Mouse (Mus musculus): Measurements from ENCODE around the gene Serpinc1. TPM values are rescaled to one million over a fixed set of nuclear protein-coding genes. Genes with fewer than 3 reads are reported as not detected.
"Not testable (repeated sequence)": the region's sequence is repeated elsewhere in the genome, so short reads cannot be mapped to it uniquely, and the experiment has no call there.

The Serpinc1 gene
- total RNA-seq (2021) = 1 to 10 TPM in 1 of 2 experiments, under 1 TPM in 1; 0.36 to 1.8 TPM
- long read RNA-seq, experiment 1, partial matches to known transcripts = 1 of 2 reads
- long read RNA-seq, experiment 1, other reads (novel, unspliced or antisense) = 1 of 2 reads
- long read RNA-seq, experiment 2, partial matches to known transcripts = 5 of 6 reads
- long read RNA-seq, experiment 2, other reads (novel, unspliced or antisense) = 1 of 6 reads

DNA sequence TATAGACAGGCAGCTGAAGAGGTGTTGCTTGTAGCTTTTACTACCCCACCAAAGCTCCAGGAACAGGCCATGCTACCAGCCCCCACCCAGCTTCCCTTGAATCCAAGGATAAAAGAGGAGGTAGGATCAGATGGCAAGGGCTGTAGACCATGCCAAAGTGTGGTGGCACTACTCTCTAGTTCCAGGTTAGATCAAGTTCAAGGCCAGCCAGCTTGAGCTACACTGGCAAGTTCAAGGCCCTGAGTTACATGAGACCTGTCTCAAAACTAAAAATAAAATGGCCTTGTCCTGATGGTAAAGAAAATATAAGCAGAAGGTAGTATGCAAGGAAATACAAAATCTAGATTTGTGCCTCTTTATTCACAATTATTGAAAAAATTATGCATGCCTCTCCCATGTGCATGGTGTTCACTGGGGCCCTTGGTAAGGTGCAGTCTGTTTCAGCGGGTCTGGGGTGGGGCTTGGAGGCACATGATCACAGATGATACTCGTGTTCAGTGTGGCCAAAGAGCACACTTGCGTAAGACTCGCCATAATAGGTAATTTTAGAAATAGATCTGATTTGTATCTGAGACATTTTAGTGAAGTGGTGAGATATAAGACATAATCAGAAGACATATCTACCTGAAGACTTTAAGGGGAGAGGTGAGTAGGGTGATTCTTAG, at the start of gene Serpinc1:
Serpinc1 (plus strand) TSS at position 515 of the 665 bp plus-strand sequence.
- DNase-seq = peak in 1 of 2 experiments; percentile 4

DNA sequence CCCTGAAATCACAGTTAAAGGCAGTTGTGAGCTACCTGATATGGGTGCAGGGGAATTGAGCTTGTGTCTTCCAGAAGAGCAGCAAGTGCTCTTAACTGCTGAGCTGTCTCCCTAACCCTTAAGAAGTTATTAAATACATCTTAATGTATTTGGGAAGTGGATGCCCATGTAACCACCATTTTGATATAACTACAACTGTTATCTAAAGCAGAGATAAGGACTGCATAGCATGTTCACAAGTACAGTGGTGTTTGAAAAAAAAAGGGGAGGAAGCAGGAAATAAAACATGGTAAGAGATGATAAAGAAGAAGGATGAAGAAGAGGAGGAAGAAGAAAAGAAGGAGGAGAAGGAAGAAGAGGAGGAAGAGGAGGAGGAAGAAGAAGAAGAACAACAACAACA, 47.1 kb upstream of the Serpinc1 start:
- DNase-seq = no peak

DNA sequence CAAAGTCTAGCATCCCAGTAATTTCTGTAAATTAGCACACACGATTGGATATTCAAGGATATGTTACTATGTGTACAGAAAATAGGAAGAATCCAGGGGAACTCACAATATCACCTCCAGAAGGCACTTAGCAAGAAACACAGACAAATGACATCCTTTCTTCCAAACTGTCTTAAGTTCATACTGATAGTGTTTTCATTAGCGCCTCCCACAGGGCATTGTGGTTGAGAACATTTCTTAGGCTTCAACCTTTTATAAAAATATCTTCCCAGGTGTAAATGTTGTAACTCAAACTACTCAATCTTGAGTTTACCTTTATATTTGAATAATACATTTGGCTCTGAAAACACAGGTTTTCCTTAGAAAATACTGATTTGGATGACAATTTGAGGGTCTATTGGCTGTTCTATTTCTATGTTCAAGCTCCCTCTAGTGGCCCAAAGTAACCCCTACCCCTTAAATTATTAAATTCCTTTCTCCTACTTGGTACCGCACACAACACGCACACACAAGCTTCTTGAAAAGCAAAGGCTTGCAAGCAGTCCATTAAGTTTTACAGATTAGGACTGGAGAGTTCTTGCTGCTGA, 44.4 kb upstream of the Serpinc1 start:
- peak in 1 of 2 experiments; percentile 19 for DNase-seq

DNA sequence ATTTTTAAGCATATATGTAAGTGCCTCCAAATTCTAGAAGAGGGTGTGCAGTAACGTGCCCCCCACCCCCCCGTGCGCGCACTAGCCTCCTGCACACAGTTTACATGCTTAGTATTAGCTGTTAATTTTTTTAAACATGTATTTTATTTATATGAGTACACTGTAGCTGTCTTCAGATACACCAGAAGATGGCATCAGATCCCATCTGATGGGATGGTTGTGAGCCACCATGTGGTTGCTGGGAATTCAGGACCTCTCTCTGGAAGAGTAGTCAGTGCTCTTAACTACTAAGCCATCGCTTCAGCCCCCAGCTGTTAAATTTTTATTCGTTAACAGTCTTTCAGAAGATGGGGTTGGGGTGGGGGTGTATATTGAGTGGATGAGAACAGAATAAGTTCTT, 42.8 kb upstream of the Serpinc1 start:
- DNase-seq = no peak

DNA sequence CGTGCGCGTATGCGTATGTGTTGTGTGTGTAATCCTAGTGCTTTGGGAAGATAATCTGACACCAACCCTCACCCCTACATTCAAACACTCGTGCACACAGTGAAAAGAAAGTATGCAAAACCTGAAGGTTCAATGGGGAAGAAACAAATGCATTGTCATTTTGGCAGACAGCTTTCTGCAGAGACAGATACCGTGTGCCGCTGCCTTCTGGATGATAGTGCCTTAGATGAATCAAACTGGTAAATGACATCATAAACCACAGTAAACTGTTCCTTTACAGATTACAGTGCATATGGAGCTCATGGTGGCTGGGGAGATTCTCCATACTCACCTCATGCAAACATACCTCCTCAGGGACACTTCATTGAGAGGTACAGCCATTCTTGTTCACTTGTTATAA, 15.2 kb upstream of the Serpinc1 start:
- no peak for DNase-seq

DNA sequence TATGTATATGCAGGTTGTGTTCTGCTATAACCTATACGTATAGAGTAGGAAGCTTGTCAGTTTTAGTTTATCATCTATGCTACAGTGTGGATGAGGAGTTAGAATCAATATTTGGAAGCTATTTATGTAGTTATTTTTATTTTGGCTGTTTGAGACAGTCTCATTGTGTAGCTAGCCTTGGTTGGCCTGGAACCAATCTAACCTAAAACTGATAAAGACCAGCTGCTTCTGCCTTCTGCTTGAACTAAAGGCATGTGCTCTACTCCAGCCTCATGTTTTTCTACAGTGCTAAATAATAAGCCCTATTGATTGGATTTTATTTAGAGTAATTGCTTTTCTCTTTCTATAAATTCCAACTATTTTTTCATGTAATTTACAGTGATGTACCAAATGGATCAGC, 11.1 kb upstream of the Serpinc1 start:
- no peak for DNase-seq

DNA sequence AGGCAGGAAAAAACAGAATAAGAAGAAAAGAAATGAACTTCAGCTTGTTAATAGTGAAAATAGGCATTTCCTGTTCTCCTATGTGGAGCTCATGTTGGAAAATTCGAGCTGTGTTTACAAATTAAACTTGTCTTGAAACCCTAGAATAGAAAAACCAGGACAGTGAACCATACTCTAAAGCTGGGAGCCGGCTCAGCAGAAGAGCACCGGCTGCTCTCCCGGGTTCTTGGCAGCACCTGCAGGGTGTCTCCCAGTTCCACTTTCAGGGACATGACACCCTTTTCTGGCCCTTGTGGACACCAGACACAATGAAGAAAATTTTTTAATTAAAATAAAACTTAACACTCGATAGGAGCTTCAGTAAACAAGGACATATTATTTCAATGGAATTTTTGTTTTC, 9.7 kb upstream of the Serpinc1 start:
- DNase-seq = no peak

DNA sequence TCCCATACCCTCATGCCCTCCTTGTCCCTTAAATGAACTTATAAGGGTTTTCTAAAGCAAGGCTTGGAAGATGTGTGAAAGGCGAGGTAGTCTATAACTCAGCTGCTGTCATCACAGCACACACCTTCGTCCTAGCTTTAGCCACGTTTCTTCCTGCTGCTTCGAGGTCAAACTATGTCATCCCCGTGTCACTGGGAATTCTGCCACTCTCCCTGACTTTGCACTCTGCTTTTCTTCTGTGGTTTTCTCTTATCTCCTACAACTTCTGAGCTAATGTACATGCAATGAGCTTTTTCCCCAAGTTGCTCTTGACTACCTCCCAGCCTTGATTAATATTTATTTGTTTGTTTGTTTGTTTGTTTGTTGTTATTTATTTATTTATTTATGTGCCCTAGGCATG, 1.6 kb downstream of the Serpinc1 start:
- DNase-seq = no peak

DNA sequence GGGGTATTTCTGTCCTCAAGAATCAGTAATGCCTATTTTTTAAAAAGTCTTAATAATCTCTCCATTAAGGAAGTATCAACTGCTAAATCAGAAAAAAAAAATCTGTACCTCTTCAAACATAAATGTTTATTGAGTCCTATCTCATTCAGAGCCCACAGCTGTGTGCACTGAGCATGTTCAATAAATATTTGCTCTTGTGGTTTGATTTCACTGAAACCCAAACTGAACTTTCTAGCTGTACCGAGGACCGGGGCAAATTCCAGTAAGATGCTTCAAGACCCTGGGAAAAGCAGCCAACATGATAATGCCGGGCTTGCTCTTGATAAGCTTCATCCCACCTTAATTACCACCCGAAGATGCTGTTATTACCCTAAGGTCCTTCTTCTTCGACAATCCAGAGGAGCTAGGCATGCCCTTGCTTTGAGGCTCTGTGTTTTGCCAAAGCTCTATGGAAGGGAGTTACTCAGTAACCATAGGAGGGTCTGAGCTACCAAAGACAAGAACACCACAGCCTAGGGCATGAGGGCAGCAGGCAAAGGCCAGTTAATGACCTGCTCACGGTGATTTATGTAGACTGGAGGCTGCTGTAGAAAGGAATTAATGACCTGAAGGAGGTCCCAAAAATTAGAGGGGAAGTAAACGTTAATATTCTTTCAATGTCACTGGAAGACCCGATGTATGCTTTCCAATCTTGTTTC, 2.3 kb downstream of the Serpinc1 start:
- no peak for DNase-seq

DNA sequence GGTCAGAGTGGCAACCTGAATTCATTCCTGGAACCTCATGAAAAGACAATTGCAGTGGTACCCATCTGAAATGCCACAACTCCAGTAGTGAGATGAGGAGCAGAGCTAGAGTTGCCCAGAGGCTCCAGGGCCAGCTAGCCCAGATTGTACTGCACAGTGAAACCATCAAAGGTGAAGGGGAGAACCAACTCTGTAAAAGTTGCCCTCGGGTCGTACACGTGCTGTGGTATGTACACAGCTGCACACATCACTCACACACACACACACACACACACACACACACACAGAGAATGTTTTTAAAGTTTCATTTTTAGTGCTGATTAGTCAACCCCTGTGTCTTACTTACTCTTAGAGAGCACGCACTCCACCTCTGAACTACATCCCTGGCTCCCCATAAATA, 3.0 kb downstream of the Serpinc1 start:
- no peak for DNase-seq

DNA sequence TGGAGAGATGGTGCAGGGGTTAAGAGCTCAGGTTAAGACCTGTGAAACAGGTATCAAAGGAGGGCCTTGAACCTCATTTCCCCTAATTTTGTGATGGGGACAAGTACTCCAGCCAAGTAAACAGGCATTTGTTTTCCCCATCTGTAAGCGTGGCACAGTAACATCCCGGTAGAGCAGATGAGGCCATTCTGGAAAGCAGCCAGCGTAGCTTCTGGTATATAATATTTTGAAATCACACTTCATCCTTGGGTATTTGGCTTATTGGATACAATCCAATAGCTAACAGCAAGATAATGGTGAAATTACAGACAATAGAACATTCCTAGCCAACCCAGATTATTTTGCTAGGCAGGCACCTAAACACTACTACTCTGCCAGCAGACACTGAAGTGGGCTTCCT, 4.5 kb downstream of the Serpinc1 start:
- no peak for DNase-seq

DNA sequence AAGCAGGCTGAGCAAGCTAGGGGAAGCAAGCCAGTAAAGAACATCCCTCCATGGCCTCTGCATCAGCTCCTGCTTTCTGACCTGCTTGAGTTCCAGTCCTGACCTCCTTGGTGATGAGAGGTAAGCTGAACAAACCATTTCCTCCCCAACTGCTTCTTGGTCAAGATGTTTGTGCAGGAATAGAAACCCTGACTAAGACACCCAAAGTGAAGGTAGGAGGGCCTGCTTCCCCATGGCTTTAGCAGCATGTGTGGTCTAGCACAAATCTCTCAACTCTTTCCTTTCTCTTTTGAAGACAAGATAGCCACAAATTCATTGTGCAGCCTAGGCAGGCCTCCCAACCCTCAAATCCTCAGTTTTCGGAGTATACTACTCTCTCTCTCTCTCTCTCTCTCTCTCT, 6.3 kb downstream of the Serpinc1 start:
- DNase-seq = not testable (repeated sequence)

DNA sequence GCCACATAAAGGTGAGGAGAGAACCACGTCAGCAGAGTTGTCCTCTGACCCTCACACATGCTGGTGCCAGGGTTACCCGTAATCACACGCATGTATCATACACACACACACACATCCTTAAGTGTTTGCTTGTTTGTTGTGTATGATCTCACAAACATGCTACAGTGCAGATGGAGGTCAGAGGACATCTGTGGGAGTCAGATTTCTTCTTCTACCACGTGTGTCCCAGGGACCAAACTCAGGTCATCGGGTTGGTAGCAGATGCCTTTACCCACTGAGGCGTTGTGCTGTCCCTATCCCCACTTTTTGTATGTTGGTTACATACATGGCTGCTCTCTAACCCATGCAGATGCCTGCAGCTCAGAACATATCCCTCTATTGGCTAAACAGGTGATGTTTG, 7.1 kb downstream of the Serpinc1 start:
- no peak for DNase-seq

DNA sequence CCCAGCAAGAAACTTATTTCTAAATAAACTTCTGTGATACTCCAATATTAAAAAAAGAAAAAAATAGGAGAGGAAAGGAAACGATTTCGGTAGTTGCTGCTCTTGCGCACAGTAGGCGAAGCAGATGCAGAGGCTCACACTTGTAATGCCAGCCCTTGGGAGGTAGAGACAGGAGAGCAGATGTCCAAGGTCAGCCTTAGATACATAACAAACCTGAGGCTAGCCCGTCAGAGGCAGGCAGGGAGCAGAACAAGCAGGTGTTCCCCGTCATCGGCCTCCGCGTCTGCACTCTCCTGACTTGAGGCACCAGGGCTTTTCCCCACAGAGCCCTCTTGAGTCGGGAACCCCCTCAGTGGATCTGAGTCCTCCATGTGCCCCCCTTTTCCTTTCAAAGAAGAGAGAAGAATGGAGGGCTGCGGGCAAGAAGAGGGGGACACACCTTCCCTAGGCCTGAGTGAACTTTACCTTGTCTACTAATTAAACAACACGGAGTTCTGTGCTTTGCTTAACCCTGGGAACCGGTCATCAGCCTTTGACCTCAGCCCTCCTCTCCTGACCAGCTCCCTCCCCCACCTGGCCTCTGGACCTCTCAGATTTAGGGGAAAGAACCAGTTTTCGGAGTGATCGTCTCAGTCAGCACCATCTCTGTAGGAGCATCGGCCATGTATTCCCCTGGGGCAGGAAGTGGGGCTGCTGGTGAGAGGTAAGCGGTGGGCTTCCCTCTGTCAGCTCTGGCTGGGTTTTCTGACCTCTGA, 8.7 kb downstream of the Serpinc1 start:
- no peak for DNase-seq

DNA sequence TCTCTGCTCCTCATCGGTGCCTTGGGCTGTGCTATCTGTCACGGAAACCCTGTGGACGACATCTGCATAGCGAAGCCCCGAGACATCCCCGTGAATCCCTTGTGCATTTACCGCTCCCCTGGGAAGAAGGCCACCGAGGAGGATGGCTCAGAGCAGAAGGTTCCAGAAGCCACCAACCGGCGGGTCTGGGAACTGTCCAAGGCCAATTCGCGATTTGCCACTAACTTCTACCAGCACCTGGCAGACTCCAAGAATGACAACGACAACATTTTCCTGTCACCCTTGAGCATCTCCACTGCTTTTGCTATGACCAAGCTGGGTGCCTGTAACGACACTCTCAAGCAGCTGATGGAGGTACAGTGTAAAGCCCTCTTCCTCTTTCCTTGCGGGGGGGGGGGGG, 11.0 kb downstream of the Serpinc1 start:
- no peak for DNase-seq

DNA sequence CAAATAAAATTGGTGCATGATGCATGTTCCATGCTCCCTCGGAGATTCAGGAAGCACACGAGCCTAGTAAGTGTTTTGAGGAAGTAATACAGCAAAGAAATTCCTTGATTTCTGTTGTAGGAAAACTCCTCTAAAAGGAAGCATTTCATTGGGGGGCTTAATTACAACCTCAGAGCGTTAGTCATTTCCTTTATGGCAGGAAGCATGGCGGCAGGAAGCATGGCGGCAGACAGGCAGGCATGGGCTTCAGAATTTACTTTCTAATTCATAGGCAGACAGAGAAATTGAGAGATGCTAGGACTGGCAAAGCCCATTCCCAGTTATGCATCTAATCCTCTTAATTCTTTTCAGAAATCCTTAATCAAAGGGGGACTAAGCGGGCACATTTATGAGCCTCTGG, 15.5 kb downstream of the Serpinc1 start:
- no peak for DNase-seq

DNA sequence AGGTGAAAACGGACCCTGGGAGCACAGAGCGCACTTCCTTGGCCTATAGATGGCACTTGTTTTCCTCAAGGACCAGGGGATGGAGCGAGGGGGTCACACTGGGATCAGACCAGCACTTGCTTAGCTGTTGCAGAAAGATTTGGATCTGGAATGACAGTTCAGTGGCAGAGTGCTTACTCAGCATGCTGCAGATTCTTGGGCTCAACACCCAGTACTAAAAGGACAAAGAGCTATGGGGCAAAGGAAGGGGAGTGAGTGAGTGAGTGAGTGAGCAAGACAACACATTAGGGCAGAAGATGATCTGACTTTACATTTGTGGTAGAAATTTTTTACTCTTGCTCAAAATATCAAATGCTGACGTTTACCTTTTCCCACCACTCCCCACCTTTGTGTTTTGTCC, 26.6 kb downstream of the Serpinc1 start:
- DNase-seq = no peak

DNA sequence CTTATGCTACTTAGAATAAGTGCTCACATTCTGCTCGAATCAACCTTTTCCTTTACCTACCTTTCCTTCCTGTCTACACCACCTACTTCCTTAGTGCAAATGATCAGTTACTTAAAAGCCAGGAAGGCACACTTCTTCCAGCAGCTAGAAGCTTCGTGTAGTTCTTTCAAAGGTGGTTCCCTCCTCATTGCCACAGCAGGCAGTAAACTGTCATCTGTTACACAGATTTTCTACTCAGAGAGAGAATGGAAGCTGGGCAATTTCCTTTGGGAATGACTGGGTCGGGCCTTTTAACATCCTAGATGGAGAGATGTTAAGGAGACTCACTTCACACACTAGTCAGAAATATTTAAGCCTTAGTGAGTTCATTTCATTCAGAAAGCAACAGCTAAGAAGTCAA, 27.1 kb downstream of the Serpinc1 start:
- DNase-seq = no peak

DNA sequence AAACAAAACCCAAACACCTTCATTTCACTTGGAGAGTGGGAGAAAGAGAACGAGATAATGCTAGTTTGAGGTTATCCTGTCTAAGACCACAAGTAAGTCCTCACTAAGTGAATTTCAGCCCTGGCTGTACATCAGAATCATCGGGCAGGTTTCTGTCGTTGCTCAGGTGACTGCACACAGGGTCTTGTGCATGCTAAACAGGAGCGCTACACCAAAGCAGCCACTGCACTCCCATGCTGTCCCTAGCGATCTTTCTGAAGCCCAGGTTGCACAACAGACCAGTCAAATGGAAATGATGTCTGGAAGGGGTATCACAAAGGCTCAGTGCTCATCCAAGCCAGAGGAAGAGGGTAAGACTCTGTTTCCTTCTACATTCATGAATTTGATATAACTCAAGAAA, 28.1 kb downstream of the Serpinc1 start:
- no peak for DNase-seq

DNA sequence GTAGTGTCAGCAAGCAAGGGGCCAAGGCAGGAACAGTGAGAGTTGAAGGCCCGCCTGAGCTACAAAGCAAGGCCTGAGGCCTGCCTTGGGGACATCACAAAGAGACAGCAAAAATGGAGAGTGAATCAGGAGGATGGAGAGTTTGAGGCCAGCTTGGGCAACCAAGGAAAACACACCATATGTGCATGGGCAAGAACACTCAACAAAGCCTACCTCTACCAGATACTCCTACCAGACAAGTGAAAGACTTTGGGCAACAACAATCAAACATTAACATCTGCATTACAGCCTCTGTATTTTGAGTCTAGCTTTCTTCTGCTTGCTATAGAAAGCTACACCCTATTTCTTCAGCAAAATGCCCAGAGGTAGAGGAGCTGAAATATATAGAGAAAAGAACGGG, 29.7 kb downstream of the Serpinc1 start:
- DNase-seq = no peak

DNA sequence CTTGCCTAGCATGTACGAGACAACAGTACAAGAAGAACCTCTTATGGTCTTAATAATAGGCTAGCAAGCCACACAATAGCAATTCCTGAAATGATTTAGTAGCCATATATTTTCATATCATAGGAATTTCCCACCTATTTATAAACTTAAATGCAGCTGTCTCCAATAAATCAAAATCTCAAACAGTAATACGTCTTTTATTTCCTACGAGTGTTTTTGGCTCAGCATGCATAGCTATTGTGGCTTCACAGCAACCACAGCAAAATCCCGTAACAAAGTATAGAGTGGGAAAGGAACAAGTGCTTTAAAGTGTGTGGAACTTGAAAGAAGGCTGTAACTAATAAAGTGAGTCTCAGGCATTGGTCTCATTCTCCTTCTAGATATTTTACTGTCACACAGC, 32.1 kb downstream of the Serpinc1 start:
- DNase-seq = no peak

DNA sequence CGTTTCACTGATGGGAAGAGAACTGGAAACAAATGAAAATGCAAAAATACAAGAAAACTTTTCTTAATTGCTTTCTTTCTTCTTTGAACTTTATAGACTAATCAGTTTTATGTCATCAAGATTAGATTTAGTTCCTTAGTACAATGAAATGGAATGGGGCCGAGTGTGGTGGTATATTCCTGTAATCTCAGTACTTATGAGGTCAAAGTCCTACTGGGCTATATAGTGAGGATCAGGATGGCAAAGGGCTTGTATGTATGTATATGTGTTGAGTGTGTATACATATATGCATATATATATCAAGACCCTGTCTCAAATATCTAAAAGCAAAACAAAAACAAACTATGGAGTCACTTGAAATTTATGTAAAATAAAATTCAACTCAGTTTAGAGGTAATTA, 38.0 kb downstream of the Serpinc1 start:
- DNase-seq = no peak

DNA sequence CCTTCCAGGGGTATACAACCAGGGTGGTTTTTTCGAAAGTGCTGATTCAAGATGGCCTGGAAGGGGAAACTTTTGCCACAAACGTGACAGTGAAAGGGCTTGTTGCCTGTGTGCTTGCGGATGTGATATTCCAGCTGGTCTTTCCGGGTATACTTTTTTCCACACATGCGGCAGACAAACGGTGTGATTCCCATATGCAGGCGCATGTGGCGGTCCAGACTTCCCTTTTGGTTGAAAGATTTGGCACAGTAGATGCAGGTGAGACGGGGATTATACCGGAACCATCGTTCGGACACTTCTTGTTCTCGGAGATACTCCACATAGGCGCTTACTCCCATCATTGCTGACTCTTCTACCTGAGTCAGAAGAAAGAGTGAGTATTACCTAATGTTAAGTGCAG, 41.7 kb downstream of the Serpinc1 start:
- no peak for DNase-seq

Measured in adrenal gland, postnatal 36 days (tissue).